Mouse (Mus musculus): Measurements from ENCODE around the gene Zfp446. TPM values are rescaled to one million over a fixed set of nuclear protein-coding genes. Genes with fewer than 3 reads are reported as not detected.

Gene Zfp446
- polyA plus RNA-seq, 1 experiment from 2014 or later = 17.0 TPM

GRCm38 (mm10) chr7:13034148-13034977 lies 56.7 kb downstream of the Zfp446 start, which contains the start of gene Chmp2a:
Chmp2a (minus strand) TSS chr7:13034807.
- Histone ChIP-seq H3K36me3 (peaks cover 64% of the 10 kb centered on the region), H3K27ac (peak within 1 kb of the TSS; percentile 91), H3K9me3 (peaks cover 3% of the 10 kb centered on the region; the same call in 1 of the 2 replicates), H3K4me1 (replicated peaks) (peaks cover 61% of the 10 kb centered on the region), H3K4me3 (peak within 1 kb of the TSS; percentile 66), H3K27me3 (ENCODE audit: insufficient read depth, poor library complexity, severe bottlenecking) (no peaks in the 10 kb centered on the region)
- whole genome bisulfite sequencing = 1% methylated on average over 45 of the region's 45 CpGs
- DNase-seq (ENCODE audit: low spot score) = peak; percentile 98

Other genes with a start within 250 kb of the Zfp446 start
- gene Vmn2r56, start 242.8 kb upstream of the Zfp446 start, polyA plus RNA-seq (2016; fragmentation: Nextera tagmentation; extraction: Ambion mirVana) = not detected in 2 replicates
- 10.8 and 12.0 TPM in 2 replicates for gene Zscan18, start 174.2 kb upstream of the Zfp446 start, polyA plus RNA-seq (2016; fragmentation: Nextera tagmentation; extraction: Ambion mirVana)
- gene Zfp329, start 159.0 kb upstream of the Zfp446 start, polyA plus RNA-seq (2016; fragmentation: Nextera tagmentation; extraction: Ambion mirVana) = 14.1 and 15.8 TPM in 2 replicates
- gene Zfp110, start 143.1 kb upstream of the Zfp446 start, polyA plus RNA-seq (2016; fragmentation: Nextera tagmentation; extraction: Ambion mirVana) = 26.7 and 26.9 TPM in 2 replicates
- 4.7 and 4.9 TPM in 2 replicates for gene Zfp128, start 96.7 kb upstream of the Zfp446 start, polyA plus RNA-seq (2016; fragmentation: Nextera tagmentation; extraction: Ambion mirVana)
- gene Zscan22, start 80.0 kb upstream of the Zfp446 start, polyA plus RNA-seq (2016; fragmentation: Nextera tagmentation; extraction: Ambion mirVana) = 14.8 and 18.4 TPM in 2 replicates
- 868 and 1,033 TPM in 2 replicates for gene Rps5, start 55.6 kb upstream of the Zfp446 start, polyA plus RNA-seq (2016; fragmentation: Nextera tagmentation; extraction: Ambion mirVana)
- gene Rnf225, start 50.4 kb upstream of the Zfp446 start, polyA plus RNA-seq (2016; fragmentation: Nextera tagmentation; extraction: Ambion mirVana) = 0.62 and 0.77 TPM in 2 replicates
- gene Zfp324, start 12.0 kb upstream of the Zfp446 start, polyA plus RNA-seq (2016; fragmentation: Nextera tagmentation; extraction: Ambion mirVana) = 11.8 and 12.7 TPM in 2 replicates
- 0.11 and 0.26 TPM in 2 replicates for gene Slc27a5, start 20.3 kb downstream of the Zfp446 start, polyA plus RNA-seq (2016; fragmentation: Nextera tagmentation; extraction: Ambion mirVana)
- gene Trim28, start 21.3 kb downstream of the Zfp446 start, polyA plus RNA-seq (2016; fragmentation: Nextera tagmentation; extraction: Ambion mirVana) = 373 and 399 TPM in 2 replicates
- gene Zbtb45, start 32.2 kb downstream of the Zfp446 start, polyA plus RNA-seq (2016; fragmentation: Nextera tagmentation; extraction: Ambion mirVana) = 31.3 and 34.4 TPM in 2 replicates
- gene Chmp2a, start 57.0 kb downstream of the Zfp446 start, polyA plus RNA-seq (2016; fragmentation: Nextera tagmentation; extraction: Ambion mirVana) = 113 and 144 TPM in 2 replicates
- gene Ube2m, start 60.4 kb downstream of the Zfp446 start, polyA plus RNA-seq (2016; fragmentation: Nextera tagmentation; extraction: Ambion mirVana) = 126 and 157 TPM in 2 replicates
- gene Mzf1, start 76.9 kb downstream of the Zfp446 start, polyA plus RNA-seq (2016; fragmentation: Nextera tagmentation; extraction: Ambion mirVana) = 2.8 and 4.4 TPM in 2 replicates
- not detected in 2 replicates for gene Vmn1r85, start 117.3 kb downstream of the Zfp446 start, polyA plus RNA-seq (2016; fragmentation: Nextera tagmentation; extraction: Ambion mirVana)
- gene Vmn1r86, start 142.1 kb downstream of the Zfp446 start, polyA plus RNA-seq (2016; fragmentation: Nextera tagmentation; extraction: Ambion mirVana) = not detected in 2 replicates
- not detected in 2 replicates for gene Vmn1r87, start 162.3 kb downstream of the Zfp446 start, polyA plus RNA-seq (2016; fragmentation: Nextera tagmentation; extraction: Ambion mirVana)
- not detected in 2 replicates for gene Vmn1r88, start 181.7 kb downstream of the Zfp446 start, polyA plus RNA-seq (2016; fragmentation: Nextera tagmentation; extraction: Ambion mirVana)
- gene Vmn1r89, start 235.2 kb downstream of the Zfp446 start, polyA plus RNA-seq (2016; fragmentation: Nextera tagmentation; extraction: Ambion mirVana) = not detected in 2 replicates

All from hindbrain, embryonic 10.5 days (tissue).